Mouse (Mus musculus) lung, adult 2 months (tissue): ENCODE results near the gene Mrpl38.

Experiments used
- CTCF ChIP-seq: fragments of 200-500 bp; IDR thresholded peaks from 2 replicates; pipeline ENCODE4 v1.5.1; 2011; ENCODE audit warnings: mild to moderate bottlenecking, low read length, control low read depth; ENCODE audit not compliant: insufficient read depth
- POLR2A ChIP-seq: fragments of 200-500 bp; IDR thresholded peaks from 2 replicates; pipeline ENCODE4 v1.6.1; 2011; ENCODE audit warnings: low read depth, mild to moderate bottlenecking, control low read depth, low read length, borderline replicate concordance; ENCODE audit errors: extremely low read depth

DNA sequence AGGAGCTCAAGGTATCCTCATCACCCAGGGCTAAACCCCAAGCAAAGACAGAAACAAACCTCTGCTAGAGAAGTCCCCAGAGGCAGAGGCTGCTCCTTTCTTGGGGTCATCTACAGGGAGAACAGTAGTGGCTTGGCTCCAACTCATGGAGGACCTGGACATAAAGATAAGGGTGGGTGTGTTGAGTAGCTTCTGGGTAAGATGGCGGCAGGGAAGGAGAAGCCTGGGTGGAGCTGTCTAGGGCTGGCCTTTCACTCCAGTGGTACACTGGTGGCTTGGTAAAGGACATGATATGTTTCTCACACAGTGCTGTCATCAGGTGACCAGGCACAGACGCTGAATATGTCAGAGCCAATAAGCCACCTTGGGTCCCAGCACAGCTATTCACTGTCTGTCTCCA is 12.3 kb upstream of the Mrpl38 start:
- TF ChIP-seq CTCF (no peak), POLR2A (no peak)
